Mouse (Mus musculus) neutrophil, adult 5-6 weeks (primary cell): ENCODE data around the gene Lamtor3. TPM values are rescaled to one million over a fixed set of nuclear protein-coding genes. Genes with fewer than 3 reads are reported as not detected.

Experiments
- total RNA-seq: library from RNA; stranded (forward); fragments of 200-1000 nt; gene quantifications from 2 replicates; pipeline ENCODE4 v1.2.3, GENCODE M21; 2017

The Lamtor3 gene
- total RNA-seq, 1 experiment from 2014 or later: 100 TPM

Other genes with a start within 250 kb of the Lamtor3 start
- 0.98 TPM in 1 of 2 replicates, not detected in the other for gene Gm21962, start 247.0 kb upstream of the Lamtor3 start, total RNA-seq
- gene H2afz, start 54.0 kb upstream of the Lamtor3 start, total RNA-seq: 202 and 241 TPM in 2 replicates
- 12.8 and 13.4 TPM in 2 replicates for gene Dnajb14, start 50.8 kb upstream of the Lamtor3 start, total RNA-seq
- 102 and 108 TPM in 2 replicates for gene Dapp1, start 63.0 kb downstream of the Lamtor3 start, total RNA-seq
- gene 1110002E22Rik, start 146.5 kb downstream of the Lamtor3 start, total RNA-seq: 0.12 TPM in 1 of 2 replicates, not detected in the other
- gene Gm5105, start 148.9 kb downstream of the Lamtor3 start, total RNA-seq: not detected in 2 replicates
- gene Trmt10a, start 224.9 kb downstream of the Lamtor3 start, total RNA-seq: 7.7 and 9.3 TPM in 2 replicates
- gene Mttp, start 226.5 kb downstream of the Lamtor3 start, total RNA-seq: 3.4 and 3.8 TPM in 2 replicates